Mouse (Mus musculus) cerebral cortex, adult 2 months (tissue): Measurements from ENCODE around the gene Ghdc.

Experiments
- WGBS: fragments of 180-500 bp; shearing (Covaris S2); methylation state at CpG from one replicate; pipeline ENCODE4 v1.1.7; 2018; 5-methylcytosine and 5-hydroxymethylcytosine counted together

Gene Ghdc

DNA sequence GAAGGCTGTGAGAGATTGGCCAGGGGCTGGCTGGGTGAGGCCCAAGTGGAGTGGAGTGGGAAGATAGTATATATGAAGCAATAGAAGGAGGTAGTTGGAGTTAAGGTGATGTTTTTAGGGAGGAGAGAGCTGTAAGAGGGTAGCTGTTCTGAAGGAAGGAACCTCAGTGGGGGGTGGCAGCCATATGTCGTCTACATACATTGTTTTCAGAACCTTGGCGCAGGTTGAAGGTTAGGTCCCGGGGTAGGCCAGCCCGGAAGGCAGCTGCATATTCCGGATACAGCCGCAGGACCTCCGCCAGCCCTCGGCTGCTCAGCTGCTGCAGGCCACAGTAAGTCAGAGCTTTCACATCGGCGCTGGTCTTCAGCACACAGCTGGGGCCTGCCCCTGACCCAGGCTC, 24.2 kb downstream of the Ghdc start:
- WGBS: 71% methylated on average over 10 of the region's 10 CpGs

DNA sequence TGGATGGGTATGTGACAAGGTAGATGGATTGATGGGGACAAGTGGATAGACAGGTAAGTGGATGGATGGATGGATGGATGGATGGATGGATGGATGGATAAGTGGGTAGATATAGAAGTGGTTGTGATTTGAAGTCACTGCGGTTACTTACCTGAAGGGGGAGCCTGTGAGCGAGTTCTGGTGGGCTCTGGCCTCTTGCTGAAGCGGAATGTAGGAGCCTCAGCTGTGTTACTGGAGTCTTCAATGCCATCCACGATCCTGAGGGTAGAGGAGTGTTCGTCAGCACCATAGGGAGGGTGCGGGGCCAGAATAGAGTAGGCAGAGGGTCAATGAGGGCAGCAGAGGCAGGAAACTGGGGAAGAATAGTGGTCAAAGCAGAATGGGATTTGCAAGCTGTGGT, 25.7 kb downstream of the Ghdc start:
- WGBS: 22% methylated on average over 6 of the region's 6 CpGs

DNA sequence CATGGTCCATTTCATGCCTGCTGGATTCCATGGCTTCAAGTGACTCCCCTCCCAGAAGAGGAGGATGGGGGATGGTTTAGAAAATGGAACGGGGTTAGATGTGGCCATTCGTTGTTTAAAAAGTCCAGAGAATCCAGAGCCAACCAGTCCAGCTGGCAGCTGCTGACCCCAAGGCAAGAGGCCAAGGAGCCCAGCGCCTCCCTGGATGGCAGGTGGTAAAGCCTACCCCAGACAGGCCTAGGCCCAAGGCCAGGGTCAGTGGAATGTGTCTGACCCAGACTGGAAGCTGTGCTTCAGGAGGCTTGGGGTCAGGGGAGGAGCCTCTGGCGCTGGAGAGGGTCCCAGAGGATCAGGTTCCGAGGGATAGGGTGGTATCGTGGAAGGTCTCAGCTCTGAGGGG, 29.4 kb downstream of the Ghdc start:
- WGBS: 80% methylated on average over 6 of the region's 6 CpGs

DNA sequence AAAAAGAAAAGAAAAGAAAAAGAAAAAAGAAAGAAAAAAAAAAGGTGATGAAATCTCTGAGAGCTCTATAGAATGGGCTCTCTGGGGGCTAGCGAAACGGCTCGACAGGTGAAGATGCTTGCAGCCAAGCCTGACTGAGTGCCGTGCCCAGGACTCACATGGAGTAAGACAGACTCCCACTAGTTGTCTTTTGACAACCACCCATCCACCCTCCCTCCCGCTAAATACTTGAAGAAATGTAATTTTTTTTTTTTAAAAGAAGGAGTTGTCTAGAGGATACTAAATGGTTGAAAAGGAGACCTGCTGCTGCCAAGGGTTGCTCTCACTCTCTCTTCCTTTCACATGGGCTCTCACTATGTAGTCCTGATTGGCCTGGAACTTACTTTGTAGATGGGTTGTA, 32.0 kb downstream of the Ghdc start:
- 9% methylated on average over 5 of the region's 5 CpGs for WGBS

DNA sequence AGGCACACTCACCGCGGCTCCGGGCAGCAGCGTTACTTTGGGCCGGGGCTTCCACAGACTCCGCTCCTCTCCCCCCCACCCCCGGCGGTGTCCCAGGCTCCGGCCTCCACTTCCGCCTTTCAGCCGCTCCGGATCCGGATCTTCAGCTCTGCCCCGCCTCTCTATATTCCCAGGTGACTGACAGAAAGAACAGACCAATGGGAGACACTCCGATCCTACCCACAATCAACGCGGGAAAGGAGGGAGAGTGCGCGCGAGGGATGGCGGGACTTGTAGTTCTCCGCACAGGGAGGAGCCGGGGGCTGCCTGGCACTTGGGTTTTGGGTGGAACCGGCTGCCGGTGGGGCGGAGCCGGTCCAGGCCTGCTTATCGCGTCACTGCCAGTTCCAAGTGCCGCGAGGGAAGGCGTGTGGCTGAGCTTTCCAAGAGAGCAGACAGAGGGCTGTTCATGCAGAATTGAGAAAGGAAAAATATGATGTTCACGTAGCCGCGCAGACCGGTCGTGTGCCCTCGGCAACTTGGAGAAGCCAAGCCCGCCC, 32.6 kb downstream of the Ghdc start, which contains the start of gene Rab5c:
Gene Rab5c (minus strand): TSS at position 150 of the 539 bp plus-strand sequence.
- WGBS: 1% methylated on average over 39 of the region's 39 CpGs

DNA sequence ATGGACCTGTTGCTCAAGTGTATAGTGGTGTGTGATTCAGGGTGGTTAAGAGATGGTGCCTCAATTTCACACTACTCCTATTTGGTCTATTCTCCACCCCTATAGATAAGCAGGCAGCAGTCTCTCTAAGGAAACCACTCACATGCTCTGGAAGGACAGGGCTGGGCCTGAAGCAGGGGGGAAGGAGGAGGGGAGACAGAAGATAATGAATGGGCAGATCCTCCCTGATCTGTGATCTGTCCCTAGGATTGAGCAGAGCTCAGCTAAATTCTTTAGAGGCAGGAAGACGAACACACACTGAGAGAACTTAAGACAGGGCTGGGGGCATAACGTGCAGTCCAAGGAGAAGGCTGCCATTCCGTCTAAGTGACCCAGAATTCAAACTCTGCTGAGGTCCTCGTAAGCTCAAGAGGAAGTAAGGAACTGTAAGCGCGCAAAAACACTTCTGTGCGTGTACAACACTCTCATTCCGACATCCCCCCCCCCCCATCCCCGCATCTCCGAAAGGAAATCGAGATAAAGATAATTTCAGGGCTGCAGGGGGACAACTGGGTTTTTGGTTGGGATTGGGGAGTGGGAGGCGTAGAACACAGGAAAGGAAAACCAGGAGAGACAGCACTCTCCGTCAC, 33.5 kb downstream of the Ghdc start:
- under 1% methylated on average over 13 of the region's 13 CpGs for WGBS

DNA sequence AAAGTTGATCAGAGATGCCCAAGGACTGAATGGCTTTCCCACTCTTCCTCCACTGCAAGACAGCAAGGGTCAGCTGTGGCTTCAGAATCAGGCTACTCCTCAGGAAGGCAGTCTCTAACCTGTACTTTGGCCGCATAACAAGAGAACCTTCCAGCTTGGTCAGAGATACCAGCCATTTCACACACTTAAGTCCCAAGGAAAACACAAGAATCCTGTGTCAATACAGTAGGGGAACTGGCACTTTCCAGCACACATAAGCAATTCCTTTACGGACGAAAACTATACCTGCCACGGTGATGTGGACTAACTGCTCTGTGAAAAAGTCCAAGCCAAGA, 34.0 kb downstream of the Ghdc start:
- 71% methylated on average over 4 of the region's 4 CpGs for WGBS

DNA sequence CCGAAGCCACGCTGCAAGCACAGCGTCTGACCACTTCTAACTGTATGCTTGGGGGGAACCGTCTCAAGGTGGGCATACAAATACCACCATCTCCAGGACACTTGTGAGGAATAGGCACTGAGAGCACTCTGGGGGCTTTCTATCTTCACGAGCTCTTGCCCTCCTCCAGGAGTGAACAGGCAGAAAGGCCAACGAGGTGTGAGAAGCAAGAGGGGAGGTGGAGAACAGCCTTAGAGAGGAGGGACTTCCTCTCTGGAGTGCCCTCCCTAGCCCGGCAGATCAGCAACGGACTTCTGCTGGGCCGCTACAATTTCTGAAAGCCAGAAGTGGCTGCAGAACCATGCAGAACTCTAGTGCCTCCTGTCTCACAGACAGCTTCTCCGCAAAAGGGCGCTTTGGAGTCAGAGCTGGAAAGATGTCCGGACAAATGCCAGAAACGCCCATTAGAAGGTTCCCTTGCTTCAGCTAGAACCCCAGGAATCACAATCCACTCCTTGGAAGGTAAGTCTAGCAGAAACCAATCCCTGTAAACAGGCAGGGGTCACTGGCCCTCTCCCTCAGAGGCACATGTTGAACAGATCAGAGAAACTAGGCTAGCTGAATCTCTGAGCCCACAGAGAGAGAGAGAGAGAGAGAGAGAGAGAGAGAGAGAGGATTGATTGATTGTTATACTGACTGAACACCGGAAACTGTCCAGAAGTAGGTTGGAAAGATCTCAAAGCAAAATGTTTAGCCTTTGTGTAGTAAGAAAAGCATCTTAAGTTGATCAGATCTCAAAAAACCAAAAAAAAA, 34.6 kb downstream of the Ghdc start:
- WGBS: 67% methylated on average over 14 of the region's 14 CpGs

DNA sequence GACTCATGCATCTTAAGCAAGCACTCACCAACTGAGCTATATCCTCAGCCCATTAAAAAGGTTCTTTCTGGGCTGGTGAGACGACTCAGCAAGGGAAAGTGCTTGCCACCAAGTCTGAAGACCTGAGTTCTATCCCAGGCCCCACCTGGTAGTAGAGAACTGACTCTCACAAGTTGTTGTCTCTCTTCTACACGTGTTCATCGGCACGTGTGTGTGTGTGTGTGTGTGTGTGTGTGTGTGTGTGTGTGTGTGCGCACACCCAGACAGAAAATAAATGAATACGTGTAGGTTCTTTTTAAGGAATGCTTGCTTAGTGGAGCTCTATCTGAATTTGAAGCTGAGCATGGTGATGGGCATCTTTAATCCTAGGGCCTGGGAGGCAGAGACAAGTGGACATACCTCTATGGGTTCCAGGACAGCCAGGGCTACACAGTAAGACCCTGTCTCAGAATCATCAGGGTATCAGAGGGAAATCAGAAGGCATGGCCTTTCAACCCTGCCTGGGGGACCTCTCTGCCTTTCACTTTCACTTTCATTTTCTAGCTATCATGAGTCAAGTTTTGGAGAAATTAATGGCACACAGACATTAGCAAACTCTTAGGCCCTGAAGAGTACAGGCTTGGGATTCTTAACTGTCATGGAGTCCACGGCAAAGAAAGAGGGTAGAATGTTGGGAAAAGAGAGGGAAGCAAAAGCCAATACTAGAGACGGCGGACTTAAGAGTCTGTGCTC, 35.5 kb downstream of the Ghdc start:
- whole genome bisulfite sequencing: 87% methylated on average over 9 of the region's 9 CpGs

DNA sequence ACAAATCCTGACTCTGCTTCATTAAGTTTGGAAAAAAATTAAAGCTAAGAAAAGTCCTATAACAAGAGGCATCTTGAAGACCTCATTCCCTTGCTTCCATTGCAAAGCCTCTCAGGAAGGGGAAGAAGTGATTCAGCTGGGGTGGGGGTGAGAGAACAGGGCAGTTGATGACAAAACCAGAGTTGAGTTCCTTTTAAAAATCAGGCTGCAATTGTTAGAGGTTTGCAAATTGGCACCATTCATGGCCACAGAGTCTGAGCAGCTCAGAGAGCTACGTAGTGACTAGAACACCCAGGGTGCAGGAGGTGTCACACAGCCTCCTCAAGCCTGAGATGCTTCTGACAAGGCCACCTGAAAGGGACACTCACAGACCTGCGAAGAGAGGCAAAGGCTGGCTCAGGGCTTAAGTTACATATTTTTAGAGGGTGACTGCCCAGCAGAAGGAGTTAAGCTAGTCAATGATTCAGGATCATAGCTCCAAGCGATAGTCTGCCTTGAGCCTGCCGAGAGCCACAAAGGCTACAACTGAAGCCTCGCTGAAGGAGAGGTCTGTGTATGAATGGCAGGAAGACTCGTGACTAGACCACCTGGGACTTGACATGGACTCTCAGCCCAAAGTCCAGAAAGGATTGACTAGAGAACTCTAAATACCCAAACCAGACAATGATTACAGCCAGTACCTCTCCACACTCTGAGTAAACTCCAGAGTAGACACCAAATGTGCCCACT, 40.1 kb downstream of the Ghdc start:
- 60% methylated on average over 6 of the region's 6 CpGs for WGBS

DNA sequence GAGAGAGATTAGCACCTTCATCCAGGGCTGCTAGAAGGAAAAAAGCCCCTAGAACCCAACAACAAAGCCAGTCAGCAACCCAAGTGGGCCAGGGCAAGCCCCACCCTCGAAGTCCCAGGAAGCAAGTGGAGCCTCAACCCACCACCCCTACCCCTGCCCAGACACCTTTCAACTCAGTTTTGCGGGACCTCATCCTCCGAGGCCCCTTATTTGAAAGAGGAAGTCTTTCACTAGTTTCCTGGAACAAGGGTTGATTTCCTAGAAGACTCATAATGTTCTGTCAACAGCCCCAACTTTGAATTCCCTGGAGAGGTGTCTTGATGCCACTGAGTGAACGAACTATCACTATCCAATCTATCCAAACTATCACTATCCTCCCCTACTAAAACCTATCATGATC, 40.8 kb downstream of the Ghdc start:
- WGBS: 85% methylated on average over 4 of the region's 4 CpGs

DNA sequence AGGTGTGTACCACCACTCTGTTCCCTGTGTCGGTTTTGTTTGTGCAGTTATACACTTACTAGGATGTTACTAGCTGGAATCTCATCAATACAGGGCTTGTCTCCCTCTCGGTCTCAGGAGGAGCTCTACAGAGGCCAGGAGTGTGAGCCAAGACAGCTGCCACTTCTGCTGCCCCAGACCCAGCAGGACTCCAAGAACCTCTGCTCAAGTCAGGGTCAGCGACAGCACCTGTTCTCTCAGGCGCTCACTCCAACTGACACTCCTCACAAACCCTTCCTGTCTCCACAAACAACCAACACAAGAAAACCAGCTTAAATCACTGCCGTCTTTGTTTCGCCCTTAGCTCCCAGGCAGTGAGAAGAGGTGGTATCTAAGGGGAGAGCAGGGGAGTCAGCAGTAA, 42.2 kb downstream of the Ghdc start:
- WGBS: 67% methylated on average over 6 of the region's 6 CpGs

DNA sequence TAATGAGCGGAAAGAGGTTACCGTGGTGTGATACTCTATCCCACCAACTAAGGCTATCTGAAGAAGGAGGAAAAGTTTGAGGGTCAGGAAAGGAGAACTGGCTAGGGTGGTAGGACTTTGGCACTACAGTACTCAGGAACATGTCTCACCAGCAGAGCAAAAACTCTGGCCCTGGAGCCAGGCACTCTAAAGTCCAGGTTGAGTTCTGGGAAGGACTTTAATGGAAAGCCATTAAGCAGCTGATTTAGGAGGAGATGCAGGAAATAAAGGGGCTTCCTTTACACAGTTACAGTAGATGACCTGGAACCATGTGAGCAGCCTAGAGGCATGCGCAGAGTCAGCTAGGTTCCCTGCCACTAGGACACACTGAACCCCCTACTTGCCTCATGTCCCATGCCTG, 43.6 kb downstream of the Ghdc start:
- 91% methylated on average over 3 of the region's 3 CpGs for WGBS

DNA sequence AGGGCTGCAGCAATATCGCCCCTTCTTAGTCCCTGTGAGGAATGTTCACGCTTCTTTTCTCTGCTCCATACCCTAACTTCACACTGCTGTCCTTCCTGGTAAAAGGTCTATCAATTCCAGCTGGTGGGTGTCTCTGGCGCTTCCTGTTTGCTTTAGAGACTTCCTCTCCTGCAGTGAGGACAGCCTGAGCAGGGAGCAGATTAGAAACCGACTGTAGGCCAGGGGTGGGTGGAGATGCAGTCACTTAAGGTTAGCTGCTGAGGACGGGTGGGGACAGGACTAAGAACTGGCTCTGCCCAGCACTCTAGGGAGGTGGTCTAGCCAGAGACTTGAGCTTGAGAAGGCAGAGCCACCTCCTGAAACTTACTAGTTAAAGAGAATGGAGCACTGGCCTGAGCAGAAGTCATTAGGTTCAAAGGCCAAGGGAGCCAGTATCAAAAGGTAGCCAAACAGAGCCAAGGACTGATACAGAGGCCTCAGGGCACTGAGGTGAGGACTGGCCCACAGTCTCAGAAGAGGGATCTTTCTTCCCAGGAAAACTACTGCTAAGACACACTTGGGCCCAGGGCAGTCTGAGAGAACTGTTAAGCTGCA, 45.7 kb downstream of the Ghdc start:
- 46% methylated on average over 5 of the region's 5 CpGs for whole genome bisulfite sequencing

DNA sequence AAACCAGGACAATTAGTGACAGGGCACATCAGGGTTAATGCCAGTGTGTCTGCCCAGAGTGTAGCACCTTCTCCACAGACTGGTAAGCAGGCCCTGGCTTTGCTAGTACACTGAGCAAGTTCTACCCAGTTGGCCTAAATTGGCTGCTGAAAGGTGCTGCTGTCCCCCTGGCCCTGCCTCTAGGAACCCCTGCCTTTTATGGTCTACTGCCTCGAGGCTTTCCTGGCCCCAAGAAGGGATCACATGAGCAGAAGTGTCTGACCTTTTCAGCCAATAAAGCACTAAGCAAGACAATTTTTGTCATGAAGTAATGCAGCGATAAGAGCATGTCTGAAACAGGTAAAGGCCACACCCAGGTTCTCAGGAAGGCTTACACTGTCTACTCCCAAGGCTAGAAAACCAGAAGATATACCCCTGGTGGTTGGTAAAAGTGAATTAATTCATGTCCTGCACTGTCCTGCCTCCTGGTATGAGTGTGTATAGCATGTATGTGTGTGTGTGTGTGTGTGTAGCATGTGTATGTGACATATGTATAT, 48.2 kb downstream of the Ghdc start:
- 42% methylated on average over 2 of the region's 2 CpGs for WGBS

DNA sequence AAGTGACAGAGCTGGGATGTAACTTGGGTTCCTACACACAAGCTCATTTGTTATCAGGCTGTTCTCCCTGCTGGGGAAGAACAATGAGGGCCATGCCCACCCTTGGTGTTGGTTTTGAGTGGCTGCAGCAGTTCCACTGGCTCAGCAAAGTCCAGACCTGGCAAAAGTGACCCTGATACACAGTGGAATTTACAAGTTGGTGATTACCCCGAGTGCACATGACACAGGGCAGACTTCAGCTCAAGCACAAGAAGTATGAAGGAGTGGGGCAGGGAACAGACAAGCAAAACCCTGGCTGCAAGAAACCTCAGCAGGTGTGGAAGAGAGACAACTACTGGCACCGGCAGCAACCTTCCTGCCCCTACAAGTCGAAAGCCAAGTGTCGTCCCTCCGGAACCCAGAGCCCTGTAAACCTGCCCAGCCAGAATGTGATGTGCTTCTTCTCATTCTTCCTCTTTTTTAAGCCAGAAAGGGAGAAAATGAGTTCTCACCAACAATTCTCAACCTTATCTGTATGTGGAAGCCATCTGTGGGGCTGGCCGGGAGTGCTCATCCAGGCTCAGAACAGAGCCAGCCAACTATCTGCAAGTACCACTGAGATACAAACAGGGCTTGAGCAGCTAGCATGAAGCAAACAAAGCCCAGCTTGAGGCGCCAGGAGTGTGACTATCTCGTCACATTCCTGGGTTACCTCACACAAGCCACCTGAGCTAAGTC, 48.8 kb downstream of the Ghdc start:
- WGBS: 33% methylated on average over 8 of the region's 8 CpGs

DNA sequence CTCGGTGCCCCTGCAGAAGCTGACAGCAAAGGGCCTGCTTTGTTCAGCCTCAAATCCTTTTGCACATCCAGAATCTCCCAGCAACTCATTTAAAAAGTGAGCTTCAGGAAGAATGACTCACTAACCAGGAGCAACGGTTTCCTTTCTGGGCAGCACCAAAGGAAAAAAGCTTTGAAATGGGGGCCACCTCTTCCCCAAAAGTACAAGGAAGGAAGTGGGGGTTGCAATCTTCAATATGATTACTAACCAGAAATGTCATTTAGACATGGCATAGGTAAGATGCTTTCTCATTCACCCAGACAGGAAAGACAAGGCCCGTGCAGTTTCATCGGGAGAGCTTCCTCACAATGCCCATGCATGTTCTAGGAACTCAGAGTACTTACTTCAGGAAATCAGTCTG, 49.5 kb downstream of the Ghdc start:
- WGBS: 8% methylated on average over 4 of the region's 4 CpGs

DNA sequence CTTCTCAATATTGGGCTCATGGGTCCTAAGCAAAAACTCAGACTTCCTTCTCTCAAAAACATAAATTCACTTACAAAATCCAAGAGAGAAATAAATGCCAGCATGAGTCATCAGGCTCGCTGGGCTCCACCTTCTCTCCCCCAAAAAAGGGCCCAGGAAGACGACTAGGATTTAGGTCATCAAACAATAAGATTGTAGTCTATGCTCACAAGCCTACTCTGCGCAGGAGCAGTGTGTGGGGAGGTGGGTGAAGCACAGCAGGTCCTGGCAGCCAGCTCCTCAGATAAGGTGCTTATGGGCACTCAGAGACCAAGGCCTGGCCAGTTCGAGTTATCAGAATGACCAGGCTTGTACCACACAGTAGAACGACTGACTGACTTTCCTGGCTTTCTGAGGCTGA, 50.4 kb downstream of the Ghdc start:
- WGBS: 25% methylated on average over 5 of the region's 5 CpGs

DNA sequence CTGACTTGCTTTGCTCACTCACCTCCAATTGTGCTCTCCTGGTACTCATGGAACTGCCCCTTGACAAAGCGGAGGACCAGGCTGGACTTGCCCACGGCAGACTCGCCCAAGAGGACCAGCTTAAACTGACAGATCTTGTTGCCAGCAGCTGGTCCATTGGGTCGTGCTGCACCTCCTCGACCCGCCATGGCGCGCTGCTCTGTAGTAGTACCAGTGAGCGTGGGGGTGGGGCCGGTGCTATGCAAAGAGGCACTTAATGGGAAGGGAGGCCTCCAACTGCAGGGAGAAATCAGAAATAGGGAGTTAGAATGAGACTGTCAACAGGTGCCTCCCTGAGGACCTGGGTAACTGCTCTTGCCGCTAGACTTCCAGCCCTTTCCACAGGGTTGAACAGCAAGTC, 50.9 kb downstream of the Ghdc start:
- 75% methylated on average over 11 of the region's 11 CpGs for WGBS

DNA sequence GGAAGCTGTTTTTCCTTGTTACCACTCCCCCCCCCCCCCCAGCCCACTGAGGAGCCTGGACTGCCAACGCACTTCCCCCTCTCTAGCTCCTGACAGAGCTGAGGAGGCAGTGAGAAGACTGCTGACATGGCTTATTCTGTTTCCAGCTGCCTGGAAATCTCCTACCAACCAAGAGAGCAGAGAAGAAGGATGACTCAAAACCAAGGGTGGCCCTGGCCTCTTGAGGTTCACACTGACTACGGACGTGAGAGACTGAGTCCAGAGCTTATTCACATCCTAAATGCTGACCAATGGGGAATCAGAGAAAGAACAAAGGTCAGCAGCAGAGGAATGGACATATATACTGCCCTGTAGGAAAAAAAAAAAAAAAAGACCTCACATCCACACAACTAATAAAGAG, 51.4 kb downstream of the Ghdc start:
- 39% methylated on average over 3 of the region's 3 CpGs for WGBS

DNA sequence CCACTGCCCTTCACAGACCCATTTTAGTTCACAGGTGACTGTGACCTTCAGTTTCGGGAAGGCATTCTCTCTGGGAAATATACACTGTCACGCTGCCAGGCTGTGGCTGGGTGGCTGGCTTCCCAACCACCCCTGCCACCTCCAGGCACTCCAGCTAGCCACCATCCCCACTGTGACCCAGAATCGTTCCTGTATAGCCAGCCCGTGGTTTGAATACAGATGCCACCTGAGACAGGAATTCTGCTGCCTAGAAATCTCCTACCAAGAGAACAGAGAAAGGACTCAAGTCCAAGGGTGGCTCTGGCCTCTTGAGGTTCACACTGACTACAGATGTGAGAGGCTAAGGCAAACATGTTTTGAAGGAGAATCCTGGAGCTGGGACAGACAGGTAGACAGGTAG, 51.9 kb downstream of the Ghdc start:
- 41% methylated on average over 4 of the region's 4 CpGs for WGBS
